Mouse (Mus musculus): ENCODE data around the gene Lman1l. TPM values are rescaled to one million over a fixed set of nuclear protein-coding genes. Genes with fewer than 3 reads are reported as not detected.
A peak's percentile ranks its signal among the peaks of the same experiment; 100 is the strongest.

The Lman1l gene
- polyA plus RNA-seq, 2 experiments = not detected

GRCm38 (mm10) chr9:57575577-57575976, 45.0 kb downstream of the Lman1l start:
- WGBS (ENCODE audit: insufficient replicate concordance) = 69% methylated on average over 3 of the region's 3 CpGs
- Histone ChIP-seq H3K27me3 (ENCODE audit: control insufficient read depth, insufficient read depth, low read length) (no peaks in the 10 kb centered on the region), H3K9me3 (ENCODE audit: control insufficient read depth, low read length) (no peaks in the 10 kb centered on the region), H3K27ac (no peak overlapping the region), H3K4me3 (ENCODE audit: insufficient read depth in 1 of 2, low read depth in 2 of 2, low read length in 2 of 2) (no peak overlapping the region), H3K4me1 (replicated peaks; ENCODE audit: control insufficient read depth in 2 of 2, insufficient read depth in 2 of 2, low read length in 1 of 2) (peaks cover 10 to 15% of the 10 kb centered on the region in 2 experiments), H3K4me2 (ENCODE audit: low read depth) (no peak overlapping the region), H3K36me3 (replicated peaks; ENCODE audit: control insufficient read depth, insufficient read depth, low read depth) (no peaks in the 10 kb centered on the region), H3K9ac (replicated peaks) (no peak overlapping the region)
- TF ChIP-seq CTCF (IDR thresholded peaks at IDR 0.05; ENCODE audit: low read depth) (no peak), EP300 (IDR thresholded peaks at IDR 0.05; ENCODE audit: low read depth) (no peak)
- ATAC-seq (ENCODE audit: insufficient read depth) (no peak), DNase-seq (ENCODE audit: low read depth in 3 of 3, low spot score in 3 of 3) (no peak)

- no peak overlapping the region for H3K4me3 ChIP-seq (ENCODE audit: insufficient read depth in 1 of 2, low read depth in 2 of 2, low read length in 2 of 2)
- DNase-seq (ENCODE audit: low read depth in 3 of 3, low spot score in 3 of 3) = no peak
- H3K36me3 ChIP-seq (replicated peaks; ENCODE audit: control insufficient read depth, insufficient read depth, low read depth) = 0 out of 2 replicates have a peak, but pooled peaks cover 2% of the 10 kb centered on the region
- TF ChIP-seq EP300 (IDR thresholded peaks at IDR 0.05; ENCODE audit: low read depth) = no peak
- TF ChIP-seq CTCF (IDR thresholded peaks at IDR 0.05; ENCODE audit: low read depth) = no peak
- no peaks in the 10 kb centered on the region for H3K9me3 ChIP-seq (ENCODE audit: control insufficient read depth, low read length)
- no peak overlapping the region for H3K4me2 ChIP-seq (ENCODE audit: low read depth)
- H3K27ac ChIP-seq = no peak overlapping the region
- no peak for ATAC-seq (ENCODE audit: insufficient read depth)
- H3K4me1 ChIP-seq (replicated peaks; ENCODE audit: control insufficient read depth in 2 of 2, insufficient read depth in 2 of 2, low read length in 1 of 2) = peaks cover 10 to 15% of the 10 kb centered on the region in 2 experiments
- no peak overlapping the region for H3K9ac ChIP-seq (replicated peaks)
- no peaks in the 10 kb centered on the region for H3K27me3 ChIP-seq (ENCODE audit: control insufficient read depth, insufficient read depth, low read length)
These were observed 46.2 kb downstream of the Lman1l start for GRCm38 (mm10) chr9:57574397-57574796.

- Histone ChIP-seq H3K9ac (replicated peaks) (no peak overlapping the region), H3K36me3 (replicated peaks; ENCODE audit: control insufficient read depth, insufficient read depth, low read depth) (0 out of 2 replicates have a peak, but pooled peaks cover 2% of the 10 kb centered on the region), H3K4me1 (replicated peaks; ENCODE audit: control insufficient read depth in 2 of 2, insufficient read depth in 2 of 2, low read length in 1 of 2) (no peaks in the 10 kb centered on the region), H3K27ac (no peak overlapping the region), H3K9me3 (ENCODE audit: control insufficient read depth, low read length) (no peaks in the 10 kb centered on the region), H3K4me2 (ENCODE audit: low read depth) (no peak overlapping the region), H3K27me3 (ENCODE audit: control insufficient read depth, insufficient read depth, low read length) (no peaks in the 10 kb centered on the region), H3K4me3 (ENCODE audit: insufficient read depth in 1 of 2, low read depth in 2 of 2, low read length in 2 of 2) (no peak overlapping the region)
- no peak for ATAC-seq (ENCODE audit: insufficient read depth)
- WGBS (ENCODE audit: insufficient replicate concordance) = 83% methylated on average over 6 of the region's 6 CpGs
- no peak for DNase-seq (ENCODE audit: low read depth in 3 of 3, low spot score in 3 of 3)
- TF ChIP-seq CTCF (IDR thresholded peaks at IDR 0.05; ENCODE audit: low read depth) (no peak), EP300 (IDR thresholded peaks at IDR 0.05; ENCODE audit: low read depth) (no peak)
These were observed 52.1 kb downstream of the Lman1l start for GRCm38 (mm10) chr9:57568500-57568899.

DNA sequence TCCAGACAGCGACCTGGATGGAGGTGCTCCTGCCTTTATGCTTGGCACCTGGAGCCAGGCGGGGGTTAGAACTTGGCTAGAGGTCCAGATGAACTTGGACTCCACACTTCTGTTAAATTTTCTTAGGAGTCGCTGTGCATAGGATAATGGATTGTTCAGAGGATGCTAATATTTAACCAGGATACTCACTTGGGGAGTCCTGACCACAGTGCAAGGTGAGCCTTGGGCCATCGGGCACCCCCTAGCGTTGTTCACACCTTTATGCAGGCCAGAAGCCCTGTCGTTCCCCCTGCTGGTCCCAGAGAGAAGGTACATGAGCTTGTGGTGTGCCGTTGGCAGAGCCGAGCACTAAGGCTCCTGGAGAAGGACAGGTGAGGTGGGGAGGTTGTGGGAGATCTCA, 53.7 kb downstream of the Lman1l start:
- H3K4me1 ChIP-seq (replicated peaks; ENCODE audit: control insufficient read depth in 2 of 2, insufficient read depth in 2 of 2, low read length in 1 of 2) = peaks cover 4 to 6% of the 10 kb centered on the region in 2 experiments
- H3K9me3 ChIP-seq (ENCODE audit: control insufficient read depth, low read length) = no peaks in the 10 kb centered on the region
- DNase-seq (ENCODE audit: low read depth in 3 of 3, low spot score in 3 of 3) (no peak), ATAC-seq (ENCODE audit: insufficient read depth) (no peak)
- H3K4me3 ChIP-seq (ENCODE audit: insufficient read depth in 1 of 2, low read depth in 2 of 2, low read length in 2 of 2) = no peak overlapping the region
- no peak overlapping the region for H3K27ac ChIP-seq
- 0 out of 2 replicates have a peak, but pooled peaks cover 2% of the 10 kb centered on the region for H3K36me3 ChIP-seq (replicated peaks; ENCODE audit: control insufficient read depth, insufficient read depth, low read depth)
- no peaks in the 10 kb centered on the region for H3K27me3 ChIP-seq (ENCODE audit: control insufficient read depth, insufficient read depth, low read length)
- TF ChIP-seq EP300 (IDR thresholded peaks at IDR 0.05; ENCODE audit: low read depth) (no peak), CTCF (IDR thresholded peaks at IDR 0.05; ENCODE audit: low read depth) (peak; percentile 62)
- 62% methylated on average over 8 of the region's 8 CpGs for WGBS (ENCODE audit: insufficient replicate concordance)
- no peak overlapping the region for H3K9ac ChIP-seq (replicated peaks)
- no peak overlapping the region for H3K4me2 ChIP-seq (ENCODE audit: low read depth)

GRCm38 (mm10) chr9:57565741-57566221, 54.8 kb downstream of the Lman1l start:
- Histone ChIP-seq H3K4me2 (ENCODE audit: low read depth) (no peak overlapping the region), H3K4me1 (replicated peaks; ENCODE audit: control insufficient read depth in 2 of 2, insufficient read depth in 2 of 2, low read length in 1 of 2) (peaks cover 11 to 12% of the 10 kb centered on the region in 2 experiments), H3K27ac (no peak overlapping the region), H3K9ac (replicated peaks) (no peak overlapping the region), H3K36me3 (replicated peaks; ENCODE audit: control insufficient read depth, insufficient read depth, low read depth) (0 out of 2 replicates have a peak, but pooled peaks cover 2% of the 10 kb centered on the region), H3K27me3 (ENCODE audit: control insufficient read depth, insufficient read depth, low read length) (no peaks in the 10 kb centered on the region), H3K9me3 (ENCODE audit: control insufficient read depth, low read length) (no peaks in the 10 kb centered on the region), H3K4me3 (ENCODE audit: insufficient read depth in 1 of 2, low read depth in 2 of 2, low read length in 2 of 2) (no peak overlapping the region)
- DNase-seq (ENCODE audit: low read depth in 3 of 3, low spot score in 3 of 3) (no peak), ATAC-seq (ENCODE audit: insufficient read depth) (no peak)
- TF ChIP-seq EP300 (IDR thresholded peaks at IDR 0.05; ENCODE audit: low read depth) = no peak
- 52% methylated on average over 10 of the region's 10 CpGs for WGBS (ENCODE audit: insufficient replicate concordance)
